Mouse (Mus musculus): ENCODE measurements around the gene Csrp1. TPM values are rescaled to one million over a fixed set of nuclear protein-coding genes. Genes with fewer than 3 reads are reported as not detected.

Gene Csrp1
- polyA plus RNA-seq, 1 experiment from 2014 or later: 280 TPM

- H3K4me1 ChIP-seq: peaks cover 18% of the 10 kb centered on the region
- H3K4me2 ChIP-seq: no peak overlapping the region
- WGBS: 83% methylated on average over 8 of the region's 8 CpGs
- H3K4me3 ChIP-seq: no peak overlapping the region
- no peak for ATAC-seq (ENCODE audit: borderline replicate concordance, extremely low read depth, low FRiP score, low TSS enrichment)
- no peaks in the 10 kb centered on the region for H3K36me3 ChIP-seq
- H3K9me3 ChIP-seq: no peaks in the 10 kb centered on the region
- H3K9ac ChIP-seq: no peak overlapping the region
- H3K27me3 ChIP-seq: no peaks in the 10 kb centered on the region
- H3K27ac ChIP-seq: no peak overlapping the region
Observed at GRCm38 (mm10) chr1:135681122-135681521, 38.7 kb upstream of the Csrp1 start.

DNA sequence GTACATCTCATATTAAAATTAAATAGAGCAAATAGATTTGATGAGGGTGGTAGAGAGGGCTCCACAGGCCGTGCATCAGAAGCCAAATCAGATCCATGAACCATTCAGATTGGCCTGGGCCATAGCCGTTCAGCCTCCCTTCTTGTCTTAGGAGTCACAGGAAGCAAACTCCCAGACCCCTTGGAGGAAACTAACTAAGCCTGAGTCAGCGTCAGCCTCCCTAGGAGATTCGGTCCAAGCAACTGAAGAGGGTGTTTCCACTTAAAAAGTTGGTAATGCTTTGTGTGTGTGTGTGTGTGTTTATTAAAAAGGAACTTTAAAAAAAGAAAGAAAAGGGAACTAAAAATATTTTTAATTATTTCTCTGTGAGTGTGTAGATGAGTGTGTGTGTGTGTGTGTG is 35.0 kb upstream of the Csrp1 start:
- ATAC-seq (ENCODE audit: borderline replicate concordance, extremely low read depth, low FRiP score, low TSS enrichment): no peak
- Histone ChIP-seq H3K27ac (peak overlapping the region; percentile 88), H3K36me3 (no peaks in the 10 kb centered on the region), H3K4me2 (peak overlapping the region; percentile 83), H3K4me1 (peaks cover 43% of the 10 kb centered on the region), H3K27me3 (no peaks in the 10 kb centered on the region), H3K9me3 (no peaks in the 10 kb centered on the region), H3K9ac (no peak overlapping the region), H3K4me3 (no peak overlapping the region)
- WGBS: 37% methylated on average over 4 of the region's 4 CpGs

DNA sequence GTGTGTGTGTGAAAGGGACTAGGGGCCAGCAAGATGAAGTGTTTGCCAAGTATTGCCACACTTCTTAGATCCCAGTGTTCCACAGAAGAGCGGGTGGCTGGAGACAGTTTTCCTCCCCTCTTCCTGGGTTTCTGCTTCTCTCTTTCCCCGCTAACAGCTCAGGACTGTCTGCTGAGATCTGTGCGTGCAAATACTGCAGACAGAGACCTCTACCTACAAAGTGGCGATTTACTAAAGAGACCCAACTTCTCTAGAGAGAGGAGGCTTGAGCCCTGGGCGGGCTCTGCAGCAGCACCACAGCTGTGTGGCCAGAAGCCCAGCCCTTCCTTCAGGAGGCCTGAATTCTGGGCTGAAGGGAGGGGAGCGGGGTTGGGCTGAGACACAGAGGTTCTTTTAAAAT is 34.5 kb upstream of the Csrp1 start:
- 27% methylated on average over 6 of the region's 6 CpGs for WGBS
- peak overlapping the region; percentile 83 for H3K4me2 ChIP-seq
- H3K9me3 ChIP-seq: no peaks in the 10 kb centered on the region
- 0 out of 2 replicates have a peak overlapping the region, but pooled peaks have one; percentile 8 for H3K9ac ChIP-seq
- H3K27me3 ChIP-seq: no peaks in the 10 kb centered on the region
- peak overlapping the region; percentile 88 for H3K27ac ChIP-seq
- H3K36me3 ChIP-seq: no peaks in the 10 kb centered on the region
- no peak for ATAC-seq (ENCODE audit: borderline replicate concordance, extremely low read depth, low FRiP score, low TSS enrichment)
- H3K4me3 ChIP-seq: peak overlapping the region; percentile 58
- peaks cover 44% of the 10 kb centered on the region for H3K4me1 ChIP-seq

GRCm38 (mm10) chr1:135686792-135687510 is 32.9 kb upstream of the Csrp1 start:
- H3K9me3 ChIP-seq: no peaks in the 10 kb centered on the region
- WGBS: under 1% methylated on average over 19 of the region's 19 CpGs
- H3K27me3 ChIP-seq: no peaks in the 10 kb centered on the region
- ATAC-seq (ENCODE audit: borderline replicate concordance, extremely low read depth, low FRiP score, low TSS enrichment): peak; percentile 17; the same call in 1 of the 2 replicates
- H3K9ac ChIP-seq: peak overlapping the region; percentile 69
- H3K27ac ChIP-seq: peak overlapping the region; percentile 88
- H3K36me3 ChIP-seq: no peaks in the 10 kb centered on the region
- H3K4me1 ChIP-seq: peaks cover 59% of the 10 kb centered on the region
- peak overlapping the region; percentile 83 for H3K4me2 ChIP-seq
- peak overlapping the region; percentile 58 for H3K4me3 ChIP-seq

DNA sequence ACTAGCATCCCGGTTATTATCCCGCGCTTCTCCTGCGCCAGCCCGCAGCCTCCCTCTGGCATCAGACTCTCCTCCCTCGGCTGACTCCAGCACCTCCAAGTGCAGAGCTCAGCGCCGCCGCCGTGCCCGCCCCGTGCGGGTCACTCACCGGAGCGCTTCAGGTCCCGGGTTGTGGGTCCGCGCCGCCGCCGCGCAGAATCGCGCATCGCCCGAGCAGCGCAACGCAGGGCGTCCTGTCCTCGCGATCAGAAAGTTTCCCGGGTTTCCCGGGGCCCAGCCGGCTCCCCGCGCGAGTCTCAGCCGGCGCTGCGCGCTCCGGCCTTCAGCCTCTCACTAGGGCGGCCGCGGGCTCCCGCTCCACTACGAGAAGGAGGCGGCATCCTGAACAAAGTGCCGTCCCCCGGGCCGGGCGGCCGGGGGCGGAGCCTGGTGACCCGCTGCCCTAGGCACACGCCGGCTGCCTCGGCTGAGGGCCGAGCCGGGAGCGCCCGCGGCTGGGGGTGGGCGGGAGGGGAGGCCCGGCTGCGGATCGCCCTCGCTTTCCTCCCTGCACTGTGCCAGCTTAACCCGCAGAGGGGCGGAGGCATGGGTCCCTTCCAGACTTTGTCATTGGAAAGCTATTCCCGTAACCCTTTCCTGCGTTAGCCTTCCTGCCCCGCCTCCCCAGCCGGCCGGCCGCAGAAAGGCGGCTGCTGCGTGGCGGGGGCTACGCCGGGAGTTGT is 31.9 kb upstream of the Csrp1 start:
- Histone ChIP-seq H3K4me3 (peak overlapping the region; percentile 58), H3K9me3 (no peaks in the 10 kb centered on the region), H3K4me1 (peaks cover 60% of the 10 kb centered on the region), H3K27me3 (no peaks in the 10 kb centered on the region), H3K9ac (peak overlapping the region; percentile 69), H3K4me2 (peak overlapping the region; percentile 83), H3K27ac (peak overlapping the region; percentile 88), H3K36me3 (no peaks in the 10 kb centered on the region)
- peak; percentile 83 for ATAC-seq (ENCODE audit: borderline replicate concordance, extremely low read depth, low FRiP score, low TSS enrichment)
- WGBS: under 1% methylated on average over 67 of the region's 81 CpGs

- no peak for ATAC-seq (ENCODE audit: borderline replicate concordance, extremely low read depth, low FRiP score, low TSS enrichment)
- H3K9me3 ChIP-seq: no peaks in the 10 kb centered on the region
- H3K9ac ChIP-seq: peak overlapping the region; percentile 69; the same call in 1 of the 2 replicates
- peak overlapping the region; percentile 58 for H3K4me3 ChIP-seq
- no peaks in the 10 kb centered on the region for H3K27me3 ChIP-seq
- H3K4me1 ChIP-seq: peaks cover 60% of the 10 kb centered on the region
- WGBS: 23% methylated on average over 6 of the region's 6 CpGs
- H3K27ac ChIP-seq: peak overlapping the region; percentile 88
- peak overlapping the region; percentile 83 for H3K4me2 ChIP-seq
- no peaks in the 10 kb centered on the region for H3K36me3 ChIP-seq
Observed at GRCm38 (mm10) chr1:135688686-135689085, 31.2 kb upstream of the Csrp1 start.

GRCm38 (mm10) chr1:135690784-135691416 is 29.0 kb upstream of the Csrp1 start:
- Histone ChIP-seq H3K4me2 (no peak overlapping the region), H3K27ac (0 out of 2 replicates have a peak overlapping the region, but pooled peaks have one; percentile 8), H3K9me3 (no peaks in the 10 kb centered on the region), H3K4me3 (no peak overlapping the region), H3K27me3 (no peaks in the 10 kb centered on the region), H3K36me3 (no peaks in the 10 kb centered on the region), H3K9ac (no peak overlapping the region), H3K4me1 (peaks cover 48% of the 10 kb centered on the region)
- no peak for ATAC-seq (ENCODE audit: borderline replicate concordance, extremely low read depth, low FRiP score, low TSS enrichment)
- 79% methylated on average over 6 of the region's 6 CpGs for WGBS

DNA sequence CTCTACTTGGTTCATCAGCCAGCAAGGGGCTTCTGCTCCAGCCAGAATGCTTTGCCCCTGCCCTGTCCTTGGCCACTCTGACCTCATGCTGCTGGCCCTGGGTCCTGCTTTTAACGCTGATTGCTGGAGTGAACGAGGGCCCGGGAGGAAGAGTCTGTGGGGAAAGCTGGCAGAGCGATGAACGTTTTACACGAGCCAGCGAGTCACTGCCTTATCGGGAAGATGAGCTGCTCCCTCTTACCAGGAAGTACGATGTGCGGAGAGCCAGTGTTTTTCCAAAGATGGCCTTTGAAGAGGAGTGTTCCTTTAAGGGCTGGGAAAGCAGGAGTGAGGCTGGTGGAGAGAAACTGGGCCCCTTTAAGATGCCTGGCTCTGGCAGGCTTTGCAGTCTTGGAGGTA is 28.4 kb upstream of the Csrp1 start:
- WGBS: 21% methylated on average over 10 of the region's 10 CpGs
- Histone ChIP-seq H3K27ac (0 out of 2 replicates have a peak overlapping the region, but pooled peaks have one; percentile 8), H3K4me3 (no peak overlapping the region), H3K36me3 (no peaks in the 10 kb centered on the region), H3K4me2 (no peak overlapping the region), H3K9me3 (no peaks in the 10 kb centered on the region), H3K27me3 (no peaks in the 10 kb centered on the region), H3K4me1 (peaks cover 43% of the 10 kb centered on the region), H3K9ac (no peak overlapping the region)
- ATAC-seq (ENCODE audit: borderline replicate concordance, extremely low read depth, low FRiP score, low TSS enrichment): no peak

GRCm38 (mm10) chr1:135694181-135694580 is 25.7 kb upstream of the Csrp1 start:
- no peak for ATAC-seq (ENCODE audit: borderline replicate concordance, extremely low read depth, low FRiP score, low TSS enrichment)
- H3K4me3 ChIP-seq: no peak overlapping the region
- H3K27me3 ChIP-seq: no peaks in the 10 kb centered on the region; the same call in 1 of the 2 replicates
- no peak overlapping the region for H3K9ac ChIP-seq
- H3K4me2 ChIP-seq: no peak overlapping the region
- H3K9me3 ChIP-seq: no peaks in the 10 kb centered on the region
- peaks cover 42% of the 10 kb centered on the region for H3K4me1 ChIP-seq
- H3K27ac ChIP-seq: no peak overlapping the region
- 63% methylated on average over 11 of the region's 11 CpGs for WGBS
- H3K36me3 ChIP-seq: no peaks in the 10 kb centered on the region

DNA sequence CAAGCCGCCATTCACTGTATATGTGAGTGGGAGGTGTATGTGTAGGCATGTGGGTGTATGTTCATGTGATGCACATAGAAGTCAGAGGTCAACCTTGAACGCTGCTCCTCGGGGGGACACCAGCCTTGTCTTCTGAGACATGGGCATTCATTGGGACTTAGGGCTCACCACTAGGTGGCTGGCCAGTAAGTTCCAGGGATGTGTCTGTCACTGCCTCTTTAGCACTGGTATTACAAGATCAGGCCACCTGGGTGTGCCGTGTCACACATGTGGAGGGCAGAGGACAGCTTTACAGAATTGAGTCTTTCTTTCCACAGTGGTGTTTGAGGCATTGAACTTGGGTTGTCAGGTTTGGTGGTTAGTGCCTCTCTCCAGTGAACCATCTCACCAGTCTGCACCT is 22.4 kb upstream of the Csrp1 start:
- Histone ChIP-seq H3K4me1 (peaks cover 32% of the 10 kb centered on the region), H3K4me2 (no peak overlapping the region), H3K9me3 (no peaks in the 10 kb centered on the region), H3K27me3 (no peaks in the 10 kb centered on the region; the same call in 1 of the 2 replicates), H3K27ac (no peak overlapping the region), H3K36me3 (no peaks in the 10 kb centered on the region), H3K4me3 (no peak overlapping the region), H3K9ac (no peak overlapping the region)
- no peak for ATAC-seq (ENCODE audit: borderline replicate concordance, extremely low read depth, low FRiP score, low TSS enrichment)
- WGBS: 71% methylated on average over 4 of the region's 4 CpGs

GRCm38 (mm10) chr1:135698046-135698445 is 21.8 kb upstream of the Csrp1 start:
- Histone ChIP-seq H3K4me3 (no peak overlapping the region), H3K4me2 (no peak overlapping the region; the same call in 1 of the 2 replicates), H3K36me3 (no peaks in the 10 kb centered on the region), H3K27ac (no peak overlapping the region), H3K4me1 (peaks cover 32% of the 10 kb centered on the region), H3K27me3 (no peaks in the 10 kb centered on the region; the same call in 1 of the 2 replicates), H3K9ac (no peak overlapping the region), H3K9me3 (no peaks in the 10 kb centered on the region)
- no peak for ATAC-seq (ENCODE audit: borderline replicate concordance, extremely low read depth, low FRiP score, low TSS enrichment)
- WGBS: 26% methylated on average over 6 of the region's 6 CpGs
